Comparison of ENCODE assay signal across 14 mouse cellular contexts in genomic region chr8:128451121-128451520, GRCm38 (mm10).
A peak's percentile ranks its signal among the peaks of the same experiment; 100 is the strongest.
DNase-seq lines count a peak whose midpoint lies in the region; ATAC-seq and TF ChIP-seq lines count a peak whose summit lies in the region.
"Had no signal": no experiment of that assay in that cellular context is flagged by ENCODE, and none has a peak within 500 bp of the region (broad histone marks: within the 10 kb centered on the region; RNA-seq: fewer than 3 reads in every experiment).

No protein-coding gene starts in this region.

- no peak for DNase-seq in heart, adult 18-20 months
- DNase-seq in lung, postnatal 36 days: no peak
- no peak for DNase-seq in forebrain, embryonic 14.5 days (ENCODE audit: low spot score)
- DNase-seq: adrenal gland, postnatal 14 days; cerebellum, adult 18-20 months; liver, embryonic 13.5 days; right cerebral cortex, adult 18-20 months had no signal

- no peak overlapping the region for H3K9ac ChIP-seq in heart, embryonic 12.5 days
- no peak overlapping the region for H3K9ac ChIP-seq in lung, embryonic 15.5 days
- no peak overlapping the region for H3K9ac ChIP-seq in midbrain, embryonic 16.5 days (ENCODE audit: low read depth, low read length)
- no peak overlapping the region for H3K9ac ChIP-seq in forebrain, embryonic 14.5 days (ENCODE audit: low read length)
- H3K9ac ChIP-seq: liver, embryonic 13.5 days had no signal

- no peak for TF ChIP-seq POLR2A in embryonic fibroblast, embryonic 13.5 days (IDR thresholded peaks at IDR 0.05; ENCODE audit: low read depth, low read length)

- peaks cover 32% of the 10 kb centered on the region for H3K4me1 ChIP-seq in heart, embryonic 12.5 days (replicated peaks)
- peaks cover 46% of the 10 kb centered on the region for H3K4me1 ChIP-seq in lung, embryonic 15.5 days
- peaks cover 10% of the 10 kb centered on the region for H3K4me1 ChIP-seq in embryonic fibroblast, embryonic 13.5 days (ENCODE audit: control insufficient read depth, insufficient read depth, low read length)
- peaks cover 5% of the 10 kb centered on the region; the same call in 1 of the 2 replicates for H3K4me1 ChIP-seq in midbrain, embryonic 16.5 days (ENCODE audit: control insufficient read depth, insufficient read depth, low read length)
- H3K4me1 ChIP-seq in forebrain, embryonic 14.5 days (ENCODE audit: control insufficient read depth, insufficient read depth, low read length): peaks cover 5% of the 10 kb centered on the region; the same call in 1 of the 2 replicates
- H3K4me1 ChIP-seq: liver, embryonic 13.5 days had no signal

- peaks cover 59% of the 10 kb centered on the region for H3K36me3 ChIP-seq in heart, embryonic 12.5 days
- peaks cover 4% of the 10 kb centered on the region for H3K36me3 ChIP-seq in lung, embryonic 15.5 days
- peaks cover 3% of the 10 kb centered on the region; the same call in 1 of the 2 replicates for H3K36me3 ChIP-seq in midbrain, embryonic 16.5 days (ENCODE audit: control insufficient read depth, insufficient read depth, low read length)
- H3K36me3 ChIP-seq in forebrain, embryonic 14.5 days (ENCODE audit: control insufficient read depth, insufficient read depth, low read length): no peaks in the 10 kb centered on the region
- H3K36me3 ChIP-seq: liver, embryonic 13.5 days had no signal

- H3K27ac ChIP-seq in heart, embryonic 12.5 days (ENCODE audit: poor library complexity, severe bottlenecking): peak overlapping the region; percentile 60
- H3K27ac ChIP-seq in lung, embryonic 15.5 days: peak overlapping the region; percentile 63
- H3K27ac ChIP-seq in embryonic fibroblast, embryonic 13.5 days (ENCODE audit: insufficient read depth, low read length): peak overlapping the region; percentile 16; the same call in 1 of the 2 replicates
- peak overlapping the region; percentile 30 for H3K27ac ChIP-seq in midbrain, embryonic 16.5 days (ENCODE audit: low read length)
- H3K27ac ChIP-seq in forebrain, embryonic 14.5 days (ENCODE audit: low read depth, low read length): no peak overlapping the region
- H3K27ac ChIP-seq: liver, embryonic 13.5 days had no signal

- H3K4me2 ChIP-seq in heart, embryonic 12.5 days: no peak overlapping the region
- no peak overlapping the region for H3K4me2 ChIP-seq in lung, embryonic 15.5 days
- no peak overlapping the region for H3K4me2 ChIP-seq in midbrain, embryonic 16.5 days (ENCODE audit: low read length)
- no peak overlapping the region for H3K4me2 ChIP-seq in forebrain, embryonic 14.5 days (ENCODE audit: low read length)
- H3K4me2 ChIP-seq: liver, embryonic 13.5 days had no signal

- 35% methylated on average over 1 of the region's 1 CpGs for WGBS in heart, embryonic 12.5 days
- WGBS in lung, embryonic 15.5 days: 21% methylated on average over 1 of the region's 1 CpGs
- WGBS in midbrain, embryonic 16.5 days: 61% methylated on average over 1 of the region's 1 CpGs
- WGBS in forebrain, embryonic 14.5 days: 58% methylated on average over 1 of the region's 1 CpGs

- no peak for TF ChIP-seq CTCF in embryonic fibroblast, embryonic 13.5 days (IDR thresholded peaks at IDR 0.05; ENCODE audit: borderline replicate concordance, insufficient read depth, low read length)

- no peaks in the 10 kb centered on the region for H3K9me3 ChIP-seq in heart, embryonic 12.5 days (replicated peaks)
- no peaks in the 10 kb centered on the region for H3K9me3 ChIP-seq in lung, embryonic 15.5 days
- no peaks in the 10 kb centered on the region for H3K9me3 ChIP-seq in midbrain, embryonic 16.5 days (replicated peaks; ENCODE audit: control insufficient read depth, low read length, poor library complexity, severe bottlenecking)
- no peaks in the 10 kb centered on the region for H3K9me3 ChIP-seq in forebrain, embryonic 14.5 days (replicated peaks; ENCODE audit: control insufficient read depth, low read length)
- H3K9me3 ChIP-seq: liver, embryonic 13.5 days had no signal

- peak; percentile 63 for ATAC-seq in heart, embryonic 12.5 days (ENCODE audit: insufficient number of reproducible peaks, low FRiP score)
- no peak for ATAC-seq in lung, embryonic 15.5 days (ENCODE audit: borderline replicate concordance, extremely low read depth, low FRiP score, low TSS enrichment)
- ATAC-seq in midbrain, embryonic 16.5 days: no peak
- no peak for ATAC-seq in forebrain, embryonic 14.5 days
- no peak for ATAC-seq in monocyte, adult 5-6 weeks (replicated peaks; ENCODE audit: insufficient number of reproducible peaks, low FRiP score, low TSS enrichment, poor library complexity, severe bottlenecking)
- ATAC-seq: inflammation-experienced regulatory T-cells, adult 6 months had no signal

- no peaks in the 10 kb centered on the region for H3K27me3 ChIP-seq in heart, embryonic 12.5 days (replicated peaks)
- H3K27me3 ChIP-seq in lung, embryonic 15.5 days: no peaks in the 10 kb centered on the region
- H3K27me3 ChIP-seq in midbrain, embryonic 16.5 days (ENCODE audit: control insufficient read depth, insufficient read depth, low read depth, low read length): no peaks in the 10 kb centered on the region
- H3K27me3 ChIP-seq in forebrain, embryonic 14.5 days (replicated peaks; ENCODE audit: control insufficient read depth, insufficient read depth, low read length): no peaks in the 10 kb centered on the region
- H3K27me3 ChIP-seq: liver, embryonic 13.5 days had no signal

- no peak overlapping the region for H3K4me3 ChIP-seq in heart, embryonic 12.5 days
- no peak overlapping the region for H3K4me3 ChIP-seq in lung, embryonic 15.5 days
- no peak overlapping the region for H3K4me3 ChIP-seq in embryonic fibroblast, embryonic 13.5 days (ENCODE audit: insufficient read depth, low read length)
- H3K4me3 ChIP-seq in midbrain, embryonic 16.5 days (ENCODE audit: low read depth, low read length): no peak overlapping the region
- no peak overlapping the region for H3K4me3 ChIP-seq in forebrain, embryonic 14.5 days (ENCODE audit: low read depth, low read length)
- H3K4me3 ChIP-seq: liver, embryonic 13.5 days; myocyte had no signal
